Mouse (Mus musculus) midbrain, embryonic 15.5 days (tissue): Measurements from ENCODE around the gene Ercc6l2. TPM values are rescaled to one million over a fixed set of nuclear protein-coding genes. Genes with fewer than 3 reads are reported as not detected.

Experiments used
- ATAC-seq: fragments of 200-750 bp; cut with Nextera tagmentation; replicated peaks from 2 replicates; pipeline ENCODE4 v1.8.0; 2017; ENCODE audit warnings: moderate TSS enrichment
- H3K27ac ChIP-seq: fragments of 300-500 bp; sonication (generic); 2 replicates; pipeline ENCODE4 v1.5.1; 2015; ENCODE audit warnings: mild to moderate bottlenecking, inconsistent platforms
- H3K27me3 ChIP-seq: fragments of 300-500 bp; sonication (generic); replicated peaks from 2 replicates; pipeline ENCODE4 v1.6.1; 2015; ENCODE audit warnings: inconsistent platforms
- H3K36me3 ChIP-seq: fragments of 300-500 bp; sonication (generic); replicated peaks from 2 replicates; pipeline ENCODE4 v1.6.1; 2015; ENCODE audit warnings: inconsistent platforms
- H3K4me1 ChIP-seq: fragments of 300-500 bp; sonication (generic); 2 replicates; pipeline ENCODE4 v1.6.1; 2015; ENCODE audit warnings: inconsistent platforms
- H3K4me2 ChIP-seq: fragments of 300-500 bp; sonication (generic); 2 replicates; pipeline ENCODE4 v1.6.1; 2015; ENCODE audit warnings: inconsistent platforms, mild to moderate bottlenecking, moderate library complexity
- H3K4me3 ChIP-seq: fragments of 300-500 bp; sonication (generic); 2 replicates; pipeline ENCODE4 v1.5.1; 2015; ENCODE audit warnings: mild to moderate bottlenecking, inconsistent platforms
- H3K9ac ChIP-seq: fragments of 300-500 bp; sonication (generic); 2 replicates; pipeline ENCODE4 v1.6.1; 2015; ENCODE audit warnings: mild to moderate bottlenecking, inconsistent platforms
- H3K9me3 ChIP-seq: fragments of 300-500 bp; sonication (generic); 2 replicates; pipeline ENCODE4 v1.6.1; 2016; ENCODE audit warnings: inconsistent platforms
- WGBS: fragments of 180-500 bp; shearing (Covaris S2); methylation state at CpG from one replicate; pipeline ENCODE4 v1.1.7; 2015; ENCODE audit warnings: mixed read lengths; 5-methylcytosine and 5-hydroxymethylcytosine counted together
- polyA plus RNA-seq: library from polyadenylated mRNA; unstranded; fragments of >200 nt; fragmentation: Nextera tagmentation; extraction: Ambion mirVana; gene quantifications from 2 replicates; pipeline ENCODE4 v1.2.1, GENCODE M21; 2015

The Ercc6l2 gene
- polyA plus RNA-seq, 1 experiment from 2014 or later, result 14.8 TPM

- Histone ChIP-seq H3K27me3 (no peaks in the 10 kb centered on the region), H3K27ac (no peak overlapping the region), H3K36me3 (no peaks in the 10 kb centered on the region), H3K4me3 (no peak overlapping the region), H3K9me3 (no peaks in the 10 kb centered on the region), H3K4me2 (no peak overlapping the region), H3K4me1 (no peaks in the 10 kb centered on the region), H3K9ac (no peak overlapping the region)
- 93% methylated on average over 3 of the region's 3 CpGs for WGBS
- ATAC-seq, result no peak
These were observed 7.1 kb upstream of the Ercc6l2 start for GRCm38 (mm10) chr13:63807979-63808378.

GRCm38 (mm10) chr13:63811477-63811876 is 3.6 kb upstream of the Ercc6l2 start:
- Histone ChIP-seq H3K27me3 (no peaks in the 10 kb centered on the region), H3K9ac (no peak overlapping the region), H3K27ac (no peak overlapping the region), H3K36me3 (no peaks in the 10 kb centered on the region), H3K4me3 (no peak overlapping the region), H3K4me1 (peaks cover 19% of the 10 kb centered on the region), H3K4me2 (no peak overlapping the region), H3K9me3 (no peaks in the 10 kb centered on the region)
- no peak for ATAC-seq

GRCm38 (mm10) chr13:63815931-63816330 is 891 bp downstream of the Ercc6l2 start:
- peak overlapping the region; percentile 83 for H3K4me2 ChIP-seq
- no peak overlapping the region for H3K27ac ChIP-seq
- no peak for ATAC-seq
- H3K36me3 ChIP-seq, result no peaks in the 10 kb centered on the region
- H3K27me3 ChIP-seq, result no peaks in the 10 kb centered on the region
- peak overlapping the region; percentile 85 for H3K9ac ChIP-seq
- peaks cover 19% of the 10 kb centered on the region for H3K4me1 ChIP-seq
- peak overlapping the region; percentile 78 for H3K4me3 ChIP-seq
- no peaks in the 10 kb centered on the region for H3K9me3 ChIP-seq

- WGBS, result 91% methylated on average over 2 of the region's 2 CpGs
These were observed 30.7 kb downstream of the Ercc6l2 start for GRCm38 (mm10) chr13:63845758-63846157.

GRCm38 (mm10) chr13:63850308-63851011 is 35.4 kb downstream of the Ercc6l2 start:
- Histone ChIP-seq H3K9ac (no peak overlapping the region), H3K36me3 (peaks cover 7% of the 10 kb centered on the region; the same call in 1 of the 2 replicates), H3K27ac (no peak overlapping the region), H3K27me3 (no peaks in the 10 kb centered on the region), H3K4me3 (no peak overlapping the region), H3K4me1 (no peaks in the 10 kb centered on the region), H3K9me3 (no peaks in the 10 kb centered on the region), H3K4me2 (no peak overlapping the region)
- ATAC-seq, result no peak
- WGBS, result 97% methylated on average over 3 of the region's 3 CpGs

More at GRCm38 (mm10) chr13:63845758-63846157, 30.7 kb downstream of the Ercc6l2 start:
- ATAC-seq, result no peak
- Histone ChIP-seq H3K9me3 (no peaks in the 10 kb centered on the region), H3K27me3 (no peaks in the 10 kb centered on the region), H3K4me1 (no peaks in the 10 kb centered on the region), H3K27ac (no peak overlapping the region), H3K9ac (no peak overlapping the region), H3K4me2 (no peak overlapping the region), H3K36me3 (0 out of 2 replicates have a peak, but pooled peaks cover 3% of the 10 kb centered on the region), H3K4me3 (no peak overlapping the region)

- Histone ChIP-seq H3K4me3 (no peak overlapping the region), H3K9ac (no peak overlapping the region), H3K4me1 (no peaks in the 10 kb centered on the region), H3K27ac (no peak overlapping the region), H3K36me3 (peaks cover 4% of the 10 kb centered on the region; the same call in 1 of the 2 replicates), H3K27me3 (no peaks in the 10 kb centered on the region), H3K4me2 (no peak overlapping the region), H3K9me3 (no peaks in the 10 kb centered on the region)
- 89% methylated on average over 2 of the region's 2 CpGs for WGBS
- ATAC-seq, result no peak
These were observed 57.7 kb downstream of the Ercc6l2 start for GRCm38 (mm10) chr13:63872585-63873282.

- H3K9me3 ChIP-seq, result no peaks in the 10 kb centered on the region
- H3K27me3 ChIP-seq, result no peaks in the 10 kb centered on the region
- H3K27ac ChIP-seq, result no peak overlapping the region
- H3K9ac ChIP-seq, result no peak overlapping the region
- no peaks in the 10 kb centered on the region for H3K4me1 ChIP-seq
- ATAC-seq, result no peak
- H3K4me3 ChIP-seq, result no peak overlapping the region
- H3K36me3 ChIP-seq, result peaks cover 4% of the 10 kb centered on the region; the same call in 1 of the 2 replicates
- no peak overlapping the region for H3K4me2 ChIP-seq
- 92% methylated on average over 6 of the region's 6 CpGs for WGBS
These were observed 62.1 kb downstream of the Ercc6l2 start for GRCm38 (mm10) chr13:63877138-63877537.

GRCm38 (mm10) chr13:63879105-63879863 is 64.2 kb downstream of the Ercc6l2 start:
- no peaks in the 10 kb centered on the region for H3K9me3 ChIP-seq
- no peaks in the 10 kb centered on the region for H3K27me3 ChIP-seq
- no peaks in the 10 kb centered on the region for H3K4me1 ChIP-seq
- H3K36me3 ChIP-seq, result no peaks in the 10 kb centered on the region
- H3K4me3 ChIP-seq, result no peak overlapping the region
- H3K9ac ChIP-seq, result no peak overlapping the region
- H3K27ac ChIP-seq, result no peak overlapping the region
- 31% methylated on average over 1 of the region's 1 CpGs for WGBS
- ATAC-seq, result 0 out of 2 replicates have a peak, but pooled peaks have one; percentile 45
- H3K4me2 ChIP-seq, result no peak overlapping the region

GRCm38 (mm10) chr13:63879864-63880141 is 64.8 kb downstream of the Ercc6l2 start:
- Histone ChIP-seq H3K36me3 (no peaks in the 10 kb centered on the region), H3K4me1 (no peaks in the 10 kb centered on the region), H3K27me3 (no peaks in the 10 kb centered on the region), H3K9me3 (no peaks in the 10 kb centered on the region), H3K27ac (no peak overlapping the region), H3K4me2 (no peak overlapping the region), H3K9ac (no peak overlapping the region), H3K4me3 (no peak overlapping the region)
- 62% methylated on average over 4 of the region's 4 CpGs for WGBS
- ATAC-seq, result no peak

- no peak overlapping the region for H3K4me3 ChIP-seq
- 64% methylated on average over 3 of the region's 3 CpGs for WGBS
These were observed 70.5 kb downstream of the Ercc6l2 start for GRCm38 (mm10) chr13:63885532-63885949.

GRCm38 (mm10) chr13:63886429-63887052 is 71.5 kb downstream of the Ercc6l2 start:
- Histone ChIP-seq H3K4me1 (no peaks in the 10 kb centered on the region), H3K27ac (no peak overlapping the region), H3K4me2 (no peak overlapping the region), H3K4me3 (no peak overlapping the region), H3K36me3 (no peaks in the 10 kb centered on the region), H3K27me3 (no peaks in the 10 kb centered on the region), H3K9ac (no peak overlapping the region), H3K9me3 (no peaks in the 10 kb centered on the region)
- ATAC-seq, result no peak
- 90% methylated on average over 3 of the region's 3 CpGs for WGBS

More at GRCm38 (mm10) chr13:63885532-63885949, 70.5 kb downstream of the Ercc6l2 start:
- Histone ChIP-seq H3K27me3 (no peaks in the 10 kb centered on the region), H3K9me3 (no peaks in the 10 kb centered on the region), H3K9ac (no peak overlapping the region), H3K4me2 (no peak overlapping the region), H3K4me1 (no peaks in the 10 kb centered on the region), H3K36me3 (no peaks in the 10 kb centered on the region), H3K27ac (no peak overlapping the region)
- ATAC-seq, result no peak
